Mouse (Mus musculus) embryonic facial prominence, embryonic 14.5 days (tissue): Measurements from ENCODE around the gene Frrs1. TPM values are rescaled to one million over a fixed set of nuclear protein-coding genes. Genes with fewer than 3 reads are reported as not detected.
"Not testable (repeated sequence)": the region's sequence is repeated elsewhere in the genome, so short reads cannot be mapped to it uniquely, and the experiment has no call there.

ENCODE experiments used
- ATAC-seq: fragments of 200-750 bp; cut with Nextera tagmentation; 2 replicates; pipeline ENCODE4 v1.8.0; 2017; ENCODE audit warnings: low read depth, moderate number of reproducible peaks, moderate TSS enrichment
- DNase-seq: peaks from one replicate; pipeline ENCODE4 v3.0.0-alpha.2; 2015; ENCODE audit warnings: low spot score
- H3K27ac ChIP-seq: fragments of 300-500 bp; sonication (generic); replicated peaks from 2 replicates; pipeline ENCODE4 v1.5.1; 2014; ENCODE audit warnings: low read depth, mild to moderate bottlenecking, low read length, moderate library complexity
- H3K27me3 ChIP-seq: fragments of 300-500 bp; sonication (generic); replicated peaks from 2 replicates; pipeline ENCODE4 v1.6.1; 2014; ENCODE audit warnings: low read length; ENCODE audit not compliant: control insufficient read depth, insufficient read depth
- H3K36me3 ChIP-seq: fragments of 300-500 bp; sonication (generic); 2 replicates; pipeline ENCODE4 v1.6.1; 2014; ENCODE audit warnings: low read length, mixed read lengths; ENCODE audit not compliant: control insufficient read depth, insufficient read depth
- H3K4me1 ChIP-seq: fragments of 300-500 bp; sonication (generic); 2 replicates; pipeline ENCODE4 v1.6.1; 2014; ENCODE audit warnings: antibody characterized with exemption, low read length; ENCODE audit not compliant: control insufficient read depth, insufficient read depth
- H3K4me2 ChIP-seq: fragments of 300-500 bp; sonication (generic); 2 replicates; pipeline ENCODE4 v1.6.1; 2014; ENCODE audit warnings: low read depth, mild to moderate bottlenecking, low read length, moderate library complexity, mixed read lengths
- H3K4me3 ChIP-seq: fragments of 300-500 bp; sonication (generic); 2 replicates; pipeline ENCODE4 v1.5.1; 2014; ENCODE audit warnings: low read depth, mild to moderate bottlenecking, low read length
- H3K9ac ChIP-seq: fragments of 300-500 bp; sonication (generic); 2 replicates; pipeline ENCODE4 v1.6.1; 2014; ENCODE audit warnings: low read depth, mild to moderate bottlenecking, low read length, moderate library complexity, mixed read lengths
- H3K9me3 ChIP-seq: fragments of 300-500 bp; sonication (generic); 2 replicates; pipeline ENCODE4 v1.6.1; 2016; ENCODE audit warnings: low read length; ENCODE audit not compliant: control insufficient read depth
- WGBS: fragments of 180-500 bp; shearing (Covaris S2); extraction: QIAGEN DNeasy Blood & Tissue Kit; methylation state at CpG from one replicate; pipeline ENCODE4 v1.1.7; 2014; 5-methylcytosine and 5-hydroxymethylcytosine counted together
- polyA plus RNA-seq: library from polyadenylated mRNA; unstranded; fragments of >200 nt; fragmentation: Nextera tagmentation; extraction: Ambion mirVana; gene quantifications from 2 replicates; pipeline ENCODE4 v1.2.1, GENCODE M21; 2014

The Frrs1 gene
- polyA plus RNA-seq, result 10.0 and 13.0 TPM in 2 replicates

DNA sequence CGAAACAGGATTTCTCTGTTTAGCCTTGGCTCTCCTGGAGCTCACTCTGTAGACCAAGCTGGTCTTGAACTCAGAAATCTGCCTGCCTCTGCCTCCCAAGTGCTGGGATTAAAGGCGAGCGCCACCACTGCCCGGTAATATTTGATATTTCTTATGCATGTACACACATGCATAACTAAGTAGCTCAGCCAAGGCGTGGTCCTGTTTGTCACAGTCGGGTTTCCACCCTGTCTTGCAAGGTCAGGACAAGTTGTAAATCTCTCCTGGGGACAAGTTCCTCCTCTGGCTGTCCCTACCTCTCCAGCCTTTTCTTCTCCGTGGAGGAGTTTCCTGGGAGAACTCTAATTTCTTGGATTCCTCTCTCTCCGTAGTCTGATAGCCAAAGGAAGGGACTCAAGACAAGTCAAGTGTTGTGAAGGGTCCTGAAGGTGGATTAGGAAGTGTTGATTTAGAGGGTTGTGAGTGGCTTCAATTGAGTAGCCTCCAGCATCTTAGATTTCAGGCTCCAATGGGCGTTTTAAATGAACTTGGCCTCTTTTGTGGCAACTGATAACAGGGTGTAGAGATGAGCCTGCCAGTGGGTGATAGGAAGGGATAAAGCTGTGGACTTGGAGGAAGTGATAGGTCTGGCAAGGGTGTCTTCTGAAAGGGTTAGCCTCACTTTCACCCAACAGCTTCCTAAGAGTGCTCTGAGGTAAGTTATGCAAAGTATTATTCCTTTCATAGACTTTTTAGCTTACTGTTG, at the start of gene Frrs1:
Frrs1 (plus strand) TSS at position 524 of the 745 bp plus-strand sequence.
- no peaks in the 10 kb centered on the region for H3K36me3 ChIP-seq
- peaks cover 3% of the 10 kb centered on the region; the same call in 1 of the 2 replicates for H3K4me1 ChIP-seq
- no peak within 1 kb of the TSS for H3K9ac ChIP-seq
- ATAC-seq (no peak), DNase-seq (no peak)
- H3K9me3 ChIP-seq, result no peaks in the 10 kb centered on the region
- H3K27ac ChIP-seq, result no peak within 1 kb of the TSS
- H3K4me3 ChIP-seq, result no peak within 1 kb of the TSS
- 80% methylated on average over 9 of the region's 9 CpGs for WGBS
- H3K27me3 ChIP-seq, result no peaks in the 10 kb centered on the region
- no peak within 1 kb of the TSS for H3K4me2 ChIP-seq

- not testable (repeated sequence) for H3K27ac ChIP-seq, H3K4me1 ChIP-seq, H3K9ac ChIP-seq, DNase-seq, H3K4me2 ChIP-seq, H3K36me3 ChIP-seq, H3K4me3 ChIP-seq, H3K9me3 ChIP-seq, H3K27me3 ChIP-seq, ATAC-seq
- WGBS, result 83% methylated on average over 6 of the region's 6 CpGs
Observed at GRCm38 (mm10) chr3:116810351-116810750, 48.9 kb upstream of the Frrs1 start.

DNA sequence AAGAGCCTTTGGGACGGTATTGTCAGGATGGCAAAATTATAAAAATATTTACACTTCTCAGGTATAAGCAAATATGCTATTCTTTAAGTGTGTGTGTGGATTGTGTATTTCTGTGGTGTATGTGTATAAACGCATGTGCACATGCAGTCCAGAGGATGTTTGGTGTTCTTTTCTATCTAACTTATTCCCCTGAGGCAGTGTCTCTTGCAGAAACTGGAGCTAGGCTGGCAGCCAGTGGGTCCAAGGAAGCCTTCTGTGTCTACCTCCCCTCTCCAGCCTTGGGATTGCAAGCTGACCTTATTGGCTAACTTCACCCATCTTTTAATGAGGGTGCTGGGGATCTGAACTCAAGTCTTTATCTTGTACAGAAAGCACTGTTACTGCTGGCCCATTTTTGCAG, 46.3 kb upstream of the Frrs1 start:
- Histone ChIP-seq H3K4me2 (no peak overlapping the region), H3K27me3 (no peaks in the 10 kb centered on the region), H3K36me3 (no peaks in the 10 kb centered on the region), H3K9me3 (no peaks in the 10 kb centered on the region), H3K4me1 (no peaks in the 10 kb centered on the region), H3K27ac (no peak overlapping the region), H3K9ac (no peak overlapping the region), H3K4me3 (no peak overlapping the region)
- DNase-seq (no peak), ATAC-seq (no peak)
- 80% methylated on average over 2 of the region's 2 CpGs for WGBS

DNA sequence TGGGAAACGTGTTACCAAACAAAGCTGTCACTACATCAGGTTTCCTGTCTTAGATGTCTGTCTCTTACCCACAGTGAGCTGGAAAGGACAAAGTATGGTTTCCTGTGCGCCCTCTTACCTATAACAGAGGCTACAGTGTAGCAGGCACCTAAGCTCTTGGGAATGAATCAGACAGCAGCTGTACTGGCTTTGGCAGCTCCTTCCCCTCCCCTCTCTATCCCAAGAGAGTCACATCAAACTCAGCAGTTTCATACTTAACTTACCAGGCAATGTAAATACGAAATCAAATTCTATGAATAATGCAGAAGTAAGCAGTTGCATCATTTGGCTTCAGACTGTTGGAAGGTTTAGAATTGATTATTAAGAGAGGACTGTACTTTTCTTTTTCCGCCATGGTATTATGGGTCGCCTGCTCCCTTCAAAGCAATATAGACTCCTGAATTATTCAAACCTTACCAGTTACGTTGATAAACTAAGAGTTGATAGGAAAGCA, 43.9 kb upstream of the Frrs1 start:
- Histone ChIP-seq H3K4me3 (no peak overlapping the region), H3K9me3 (no peaks in the 10 kb centered on the region), H3K4me1 (no peaks in the 10 kb centered on the region), H3K9ac (no peak overlapping the region), H3K27ac (no peak overlapping the region), H3K36me3 (no peaks in the 10 kb centered on the region), H3K27me3 (no peaks in the 10 kb centered on the region), H3K4me2 (no peak overlapping the region)
- ATAC-seq (no peak), DNase-seq (no peak)
- WGBS, result 76% methylated on average over 6 of the region's 6 CpGs

GRCm38 (mm10) chr3:116815916-116816315, 43.3 kb upstream of the Frrs1 start:
- no peak for DNase-seq
- Histone ChIP-seq H3K9ac (no peak overlapping the region), H3K4me1 (no peaks in the 10 kb centered on the region), H3K36me3 (no peaks in the 10 kb centered on the region), H3K27me3 (no peaks in the 10 kb centered on the region), H3K9me3 (no peaks in the 10 kb centered on the region), H3K27ac (no peak overlapping the region), H3K4me3 (no peak overlapping the region), H3K4me2 (no peak overlapping the region)
- ATAC-seq, result no peak
- WGBS, result 67% methylated on average over 4 of the region's 4 CpGs

- H3K4me2 ChIP-seq, result no peak overlapping the region
- H3K4me1 ChIP-seq, result no peaks in the 10 kb centered on the region
- no peaks in the 10 kb centered on the region for H3K27me3 ChIP-seq
- H3K9me3 ChIP-seq, result no peaks in the 10 kb centered on the region
- no peaks in the 10 kb centered on the region for H3K36me3 ChIP-seq
- no peak for ATAC-seq
- 76% methylated on average over 3 of the region's 3 CpGs for WGBS
- no peak overlapping the region for H3K27ac ChIP-seq
- no peak overlapping the region for H3K9ac ChIP-seq
- no peak overlapping the region for H3K4me3 ChIP-seq
- DNase-seq, result no peak
Observed at GRCm38 (mm10) chr3:116816674-116817215, 42.5 kb upstream of the Frrs1 start.

GRCm38 (mm10) chr3:116817231-116817630, 42.0 kb upstream of the Frrs1 start:
- no peak overlapping the region for H3K9ac ChIP-seq
- H3K4me3 ChIP-seq, result no peak overlapping the region
- H3K36me3 ChIP-seq, result no peaks in the 10 kb centered on the region
- no peaks in the 10 kb centered on the region for H3K9me3 ChIP-seq
- no peak overlapping the region for H3K4me2 ChIP-seq
- no peaks in the 10 kb centered on the region for H3K4me1 ChIP-seq
- no peak overlapping the region for H3K27ac ChIP-seq
- 91% methylated on average over 6 of the region's 7 CpGs for whole genome bisulfite sequencing
- DNase-seq, result no peak
- H3K27me3 ChIP-seq, result no peaks in the 10 kb centered on the region
- no peak for ATAC-seq

DNA sequence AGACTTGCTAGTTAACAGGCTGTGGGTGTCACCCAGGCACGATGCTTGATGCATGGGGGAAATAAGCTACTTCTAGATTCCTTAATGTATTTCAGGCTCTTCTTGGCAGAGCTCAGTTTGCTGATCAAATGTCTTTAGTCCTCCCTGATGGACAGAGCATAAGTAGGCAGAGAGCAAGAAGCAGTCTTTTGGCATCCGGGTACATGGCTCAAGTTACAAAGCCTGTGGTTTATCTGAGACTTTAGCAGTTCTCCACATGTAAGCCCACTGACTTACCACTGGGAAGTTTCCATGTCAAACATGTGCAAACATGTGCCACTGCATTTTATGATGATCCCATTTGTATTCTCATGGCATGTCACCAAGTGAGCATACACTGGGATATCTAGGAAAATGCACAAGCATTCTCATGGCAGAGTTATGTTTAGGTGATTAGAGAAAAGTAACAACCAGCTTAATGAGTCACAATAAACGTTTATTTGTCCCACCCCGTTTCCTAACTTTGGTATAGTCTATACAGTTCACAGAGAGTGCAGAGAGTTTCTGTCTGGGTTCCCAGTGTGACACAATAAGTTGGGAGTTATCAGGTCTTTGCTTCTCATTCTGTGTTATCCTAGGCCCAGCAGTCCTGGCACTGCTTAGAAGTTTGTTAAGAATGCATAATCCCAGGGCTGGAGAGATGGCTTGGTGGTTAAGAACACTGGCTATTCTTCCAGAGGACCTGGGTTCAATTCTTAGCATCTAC, 32.6 kb upstream of the Frrs1 start:
- ATAC-seq (peak; percentile 81; the same call in 1 of the 2 replicates), DNase-seq (peak; percentile 77)
- Histone ChIP-seq H3K36me3 (no peaks in the 10 kb centered on the region), H3K4me1 (no peaks in the 10 kb centered on the region), H3K9ac (no peak overlapping the region), H3K9me3 (no peaks in the 10 kb centered on the region), H3K4me3 (no peak overlapping the region), H3K27ac (no peak overlapping the region), H3K27me3 (no peaks in the 10 kb centered on the region), H3K4me2 (no peak overlapping the region)
- 48% methylated on average over 4 of the region's 4 CpGs for WGBS
